Mouse (Mus musculus) ovary, adult 18-20 months (tissue): ENCODE data around the gene Insm1.

ENCODE experiments used
- DNase-seq: peaks from one replicate; pipeline ENCODE4 v3.0.0; 2022; ENCODE audit warnings: low spot score, mixed read lengths

Insm1 gene

GRCm38 (mm10) chr2:146221076-146221928, at the start of gene Insm1:
Gene Insm1, plus strand, starts transcription at chr2:146221921.
- DNase-seq = no peak

GRCm38 (mm10) chr2:146172106-146172505, 49.6 kb upstream of the Insm1 start:
- no peak for DNase-seq

- DNase-seq = no peak
These were observed 47.5 kb upstream of the Insm1 start for GRCm38 (mm10) chr2:146174173-146174572.

- no peak for DNase-seq
These were observed 43.0 kb upstream of the Insm1 start for GRCm38 (mm10) chr2:146178718-146179117.

- no peak for DNase-seq
These were observed 37.6 kb upstream of the Insm1 start for GRCm38 (mm10) chr2:146183830-146184793.

GRCm38 (mm10) chr2:146196126-146196525, 25.6 kb upstream of the Insm1 start:
- no peak for DNase-seq

- no peak for DNase-seq
These were observed 23.8 kb upstream of the Insm1 start for GRCm38 (mm10) chr2:146197947-146198346.

GRCm38 (mm10) chr2:146210968-146211367, 10.8 kb upstream of the Insm1 start:
- no peak for DNase-seq

- DNase-seq = no peak
These were observed 7.0 kb upstream of the Insm1 start for GRCm38 (mm10) chr2:146214715-146215114.

- no peak for DNase-seq
These were observed 5.3 kb upstream of the Insm1 start for GRCm38 (mm10) chr2:146216111-146217064.

- no peak for DNase-seq
These were observed 4.3 kb upstream of the Insm1 start for GRCm38 (mm10) chr2:146217227-146217980.

GRCm38 (mm10) chr2:146218161-146218691, 3.5 kb upstream of the Insm1 start:
- DNase-seq = no peak

GRCm38 (mm10) chr2:146218881-146219535, 2.7 kb upstream of the Insm1 start:
- no peak for DNase-seq

GRCm38 (mm10) chr2:146219791-146220190, 1.9 kb upstream of the Insm1 start:
- DNase-seq = no peak

- no peak for DNase-seq
These were observed 1.1 kb upstream of the Insm1 start for GRCm38 (mm10) chr2:146220591-146221075.

- no peak for DNase-seq
These were observed 183 bp downstream of the Insm1 start for GRCm38 (mm10) chr2:146221929-146222278.

GRCm38 (mm10) chr2:146222279-146223175, 806 bp downstream of the Insm1 start:
- no peak for DNase-seq

- no peak for DNase-seq
These were observed 1.6 kb downstream of the Insm1 start for GRCm38 (mm10) chr2:146223176-146223905.
